Mouse (Mus musculus) heart, embryonic 14.5 days (tissue): Measurements from ENCODE around the gene Rorb. TPM values are rescaled to one million over a fixed set of nuclear protein-coding genes. Genes with fewer than 3 reads are reported as not detected.

Source experiments
- ATAC-seq: fragments of 200-750 bp; cut with Nextera tagmentation; 2 replicates; pipeline ENCODE4 v1.8.0; 2017; ENCODE audit warnings: low read depth, moderate TSS enrichment; ENCODE audit not compliant: insufficient number of reproducible peaks, insufficient read depth, low FRiP score
- H3K27ac ChIP-seq, 2 experiments: fragments of 200-500 bp in 1 of 2; fragments of 300-500 bp in 1 of 2; sonication (generic) in 1 of 2; replicated peaks in 1 of 2; 2 replicates each; pipeline ENCODE4 v1.5.1; 2012 to 2014; ENCODE audit warnings: low read depth in 2 of 2, low read length in 2 of 2, control low read depth in 1 of 2, mild to moderate bottlenecking in 1 of 2, mixed read lengths in 1 of 2; ENCODE audit not compliant: control insufficient read depth in 1 of 2, insufficient read depth in 1 of 2
- H3K27me3 ChIP-seq: fragments of 300-500 bp; sonication (generic); 2 replicates; pipeline ENCODE4 v1.6.1; 2014; ENCODE audit warnings: mild to moderate bottlenecking, low read length, control low read depth; ENCODE audit not compliant: control insufficient read depth, insufficient read depth
- H3K36me3 ChIP-seq: fragments of 300-500 bp; sonication (generic); 2 replicates; pipeline ENCODE4 v1.6.1; 2014; ENCODE audit warnings: mild to moderate bottlenecking, control low read depth, low read length, mixed read lengths; ENCODE audit not compliant: control insufficient read depth, insufficient read depth
- H3K4me1 ChIP-seq, 2 experiments: fragments of 200-500 bp in 1 of 2; fragments of 300-500 bp in 1 of 2; sonication (generic) in 1 of 2; 2 replicates each; pipeline ENCODE4 v1.6.1; 2012 to 2014; ENCODE audit warnings: low read length in 2 of 2, control low read depth in 1 of 2, mixed read lengths in 1 of 2; ENCODE audit not compliant: control insufficient read depth in 2 of 2, insufficient read depth in 2 of 2
- H3K4me2 ChIP-seq: fragments of 300-500 bp; sonication (generic); 2 replicates; pipeline ENCODE4 v1.6.1; 2014; ENCODE audit warnings: mild to moderate bottlenecking, low read length
- H3K4me3 ChIP-seq, 2 experiments: fragments of 200-500 bp in 1 of 2; fragments of 300-500 bp in 1 of 2; sonication (generic) in 1 of 2; 2 replicates each; pipeline ENCODE4 v1.5.1; 2012 to 2014; ENCODE audit warnings: low read length in 2 of 2, mild to moderate bottlenecking in 2 of 2, control low read depth in 1 of 2, low read depth in 1 of 2, moderate library complexity in 1 of 2; ENCODE audit not compliant: control insufficient read depth in 1 of 2, insufficient read depth in 1 of 2
- H3K9ac ChIP-seq: fragments of 300-500 bp; sonication (generic); 2 replicates; pipeline ENCODE4 v1.6.1; 2014; ENCODE audit warnings: mild to moderate bottlenecking, low read length
- H3K9me3 ChIP-seq: fragments of 300-500 bp; sonication (generic); 2 replicates; pipeline ENCODE4 v1.6.1; 2016; ENCODE audit warnings: low read length, control low read depth; ENCODE audit not compliant: control insufficient read depth
- WGBS: fragments of 180-500 bp; shearing (Covaris S2); extraction: QIAGEN DNeasy Blood & Tissue Kit; methylation state at CpG from one replicate; pipeline ENCODE4 v1.1.7; 2014; 5-methylcytosine and 5-hydroxymethylcytosine counted together
- polyA plus RNA-seq: library from polyadenylated mRNA; unstranded; fragments of >200 nt; fragmentation: Nextera tagmentation; extraction: Ambion mirVana; gene quantifications from 2 replicates; pipeline ENCODE4 v1.2.1, GENCODE M21; 2014

The Rorb gene
- polyA plus RNA-seq, 1 experiment from 2014 or later: 0.58 TPM

DNA sequence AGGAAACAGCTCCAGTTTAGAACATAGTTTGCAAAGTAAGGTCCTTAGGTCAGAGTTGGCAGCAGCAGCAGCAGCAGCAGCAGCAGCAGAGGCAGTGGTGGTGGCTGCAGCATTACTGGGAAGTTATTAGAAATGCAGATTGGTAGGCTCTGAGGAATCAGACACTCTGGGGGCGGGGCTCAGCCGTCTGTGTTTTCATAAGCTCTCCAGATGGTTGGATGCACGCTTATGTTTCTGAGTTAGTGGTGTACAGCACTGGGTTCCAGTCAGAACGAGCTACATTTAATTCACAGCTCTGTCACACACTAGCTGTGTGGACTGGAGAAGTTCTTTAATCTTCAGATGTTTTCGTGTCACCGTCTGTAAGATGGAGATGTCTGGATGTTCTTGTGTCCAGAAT lies 105.9 kb downstream of the Rorb start:
- WGBS: 58% methylated on average over 6 of the region's 6 CpGs
- Histone ChIP-seq H3K36me3 (no peaks in the 10 kb centered on the region), H3K4me1 (no peaks in the 10 kb centered on the region), H3K27ac (no peak overlapping the region), H3K4me2 (no peak overlapping the region), H3K9me3 (no peaks in the 10 kb centered on the region), H3K9ac (no peak overlapping the region), H3K27me3 (no peaks in the 10 kb centered on the region), H3K4me3 (no peak overlapping the region)
- no peak for ATAC-seq

GRCm38 (mm10) chr19:19004023-19004656 lies 106.9 kb downstream of the Rorb start:
- Histone ChIP-seq H3K4me1 (no peaks in the 10 kb centered on the region), H3K9ac (no peak overlapping the region), H3K27me3 (no peaks in the 10 kb centered on the region), H3K36me3 (no peaks in the 10 kb centered on the region), H3K27ac (no peak overlapping the region), H3K9me3 (no peaks in the 10 kb centered on the region), H3K4me3 (no peak overlapping the region), H3K4me2 (no peak overlapping the region)
- 77% methylated on average over 9 of the region's 11 CpGs for WGBS
- ATAC-seq: no peak

DNA sequence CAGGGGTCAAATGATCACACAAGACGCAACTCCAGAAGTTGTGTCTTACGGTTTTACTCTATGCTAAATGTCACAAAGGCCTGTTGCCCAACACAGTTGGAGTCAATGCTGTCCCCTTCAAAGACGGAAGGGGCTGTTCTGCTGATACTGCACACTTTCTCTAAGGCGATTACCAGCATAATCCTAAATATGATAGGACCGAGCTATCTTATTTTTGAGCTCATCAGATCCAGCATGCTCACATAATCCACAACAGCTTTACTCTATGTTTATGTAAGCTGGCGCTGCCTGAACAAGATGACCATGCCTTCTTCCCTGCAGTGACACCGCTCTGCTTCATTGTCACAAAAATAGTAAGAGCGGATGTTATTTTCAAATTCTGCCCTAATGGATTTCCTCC lies 112.0 kb downstream of the Rorb start:
- Histone ChIP-seq H3K9ac (no peak overlapping the region), H3K27ac (no peak overlapping the region), H3K4me2 (no peak overlapping the region), H3K36me3 (no peaks in the 10 kb centered on the region), H3K4me3 (no peak overlapping the region), H3K4me1 (no peaks in the 10 kb centered on the region), H3K27me3 (no peaks in the 10 kb centered on the region), H3K9me3 (no peaks in the 10 kb centered on the region)
- no peak for ATAC-seq
- WGBS: 89% methylated on average over 8 of the region's 8 CpGs

GRCm38 (mm10) chr19:18997711-18998110 lies 113.3 kb downstream of the Rorb start:
- ATAC-seq: no peak
- no peaks in the 10 kb centered on the region for H3K36me3 ChIP-seq
- no peaks in the 10 kb centered on the region for H3K9me3 ChIP-seq
- H3K9ac ChIP-seq: no peak overlapping the region
- H3K4me1 ChIP-seq: no peaks in the 10 kb centered on the region
- WGBS: 57% methylated on average over 1 of the region's 1 CpGs
- H3K27ac ChIP-seq: no peak overlapping the region
- H3K4me3 ChIP-seq: no peak overlapping the region
- H3K4me2 ChIP-seq: no peak overlapping the region
- H3K27me3 ChIP-seq: no peaks in the 10 kb centered on the region

- Histone ChIP-seq H3K27me3 (no peaks in the 10 kb centered on the region), H3K27ac (no peak overlapping the region), H3K4me1 (no peaks in the 10 kb centered on the region), H3K4me3 (no peak overlapping the region), H3K9me3 (no peaks in the 10 kb centered on the region), H3K36me3 (no peaks in the 10 kb centered on the region), H3K9ac (no peak overlapping the region), H3K4me2 (no peak overlapping the region)
- WGBS: 78% methylated on average over 5 of the region's 5 CpGs
- ATAC-seq: no peak
These were observed 131.0 kb downstream of the Rorb start for GRCm38 (mm10) chr19:18979996-18980395.

GRCm38 (mm10) chr19:18974796-18975660 lies 136.0 kb downstream of the Rorb start:
- H3K4me3 ChIP-seq: no peak overlapping the region
- WGBS: 40% methylated on average over 5 of the region's 5 CpGs
- H3K36me3 ChIP-seq: no peaks in the 10 kb centered on the region
- H3K4me1 ChIP-seq: no peaks in the 10 kb centered on the region
- H3K4me2 ChIP-seq: no peak overlapping the region
- H3K27ac ChIP-seq: no peak overlapping the region
- no peaks in the 10 kb centered on the region for H3K9me3 ChIP-seq
- H3K9ac ChIP-seq: no peak overlapping the region
- no peaks in the 10 kb centered on the region for H3K27me3 ChIP-seq
- no peak for ATAC-seq

DNA sequence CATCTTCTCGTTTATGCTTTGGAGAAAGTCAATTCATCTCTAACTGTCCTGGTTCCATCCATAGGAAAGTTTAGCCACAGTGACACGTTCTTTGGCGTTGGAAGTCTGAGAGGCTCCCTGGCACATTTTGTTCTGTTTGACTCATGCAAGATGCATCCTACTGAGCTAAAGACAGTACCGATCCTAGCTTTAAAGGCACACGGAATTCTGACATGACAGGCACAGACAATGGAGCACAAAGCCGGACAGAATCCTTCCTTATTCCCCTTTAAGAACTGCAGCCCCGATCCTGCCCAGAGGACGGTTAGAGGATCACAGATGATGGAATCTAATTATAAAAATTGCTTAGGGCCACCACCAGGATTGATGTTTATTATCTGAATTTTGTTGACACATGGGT lies 141.6 kb downstream of the Rorb start:
- WGBS: 74% methylated on average over 8 of the region's 8 CpGs
- Histone ChIP-seq H3K27me3 (no peaks in the 10 kb centered on the region), H3K4me3 (no peak overlapping the region), H3K4me2 (no peak overlapping the region), H3K9ac (no peak overlapping the region), H3K4me1 (peaks cover 0 to 3% of the 10 kb centered on the region in 2 experiments; a peak in 2 of 4 replicates), H3K27ac (no peak overlapping the region), H3K9me3 (no peaks in the 10 kb centered on the region), H3K36me3 (no peaks in the 10 kb centered on the region)
- no peak for ATAC-seq
